Mouse (Mus musculus): ENCODE results near the gene Fignl1. TPM values are rescaled to one million over a fixed set of nuclear protein-coding genes. Genes with fewer than 3 reads are reported as not detected.

Fignl1 gene
- total and polyA plus RNA-seq, 3 experiments = 34.2 to 59.9 (median 51.2) TPM

GRCm38 (mm10) chr11:11840746-11841145 lies 32.0 kb upstream of the Fignl1 start:
- DNase-seq (ENCODE audit: low read depth, low spot score) = no peak
- H3K9ac ChIP-seq (ENCODE audit: control insufficient read depth, low read depth, low read length, poor library complexity, severe bottlenecking) = no peak overlapping the region
- no peak overlapping the region for H3K27ac ChIP-seq (ENCODE audit: control insufficient read depth, low read depth, low read length)
- peaks cover 4 to 8% of the 10 kb centered on the region in 2 experiments for H3K27me3 ChIP-seq (ENCODE audit: control insufficient read depth in 1 of 2, insufficient read depth in 2 of 2, low read length in 2 of 2)
- H3K79me2 ChIP-seq (ENCODE audit: control insufficient read depth, insufficient read depth, low read length, poor library complexity) = no peaks in the 10 kb centered on the region
- no peak for TF ChIP-seq MYB (IDR thresholded peaks at IDR 0.05; ENCODE audit: low read depth, low read length)
- no peak for TF ChIP-seq SIN3A (IDR thresholded peaks at IDR 0.05; ENCODE audit: low read length)
- TF ChIP-seq ZMIZ1 (IDR thresholded peaks at IDR 0.05; ENCODE audit: low read depth, low read length) = no peak
- TF ChIP-seq ZNF384 (IDR thresholded peaks at IDR 0.05; ENCODE audit: low read depth, low read length) = no peak
- no peak for TF ChIP-seq MYC (IDR thresholded peaks at IDR 0.05; ENCODE audit: low read depth, low read length)
- TF ChIP-seq NRF1 (IDR thresholded peaks at IDR 0.05; ENCODE audit: insufficient read depth, low read depth, low read length, poor library complexity, severe bottlenecking) = no peak
- no peak for TF ChIP-seq MAFK (IDR thresholded peaks at IDR 0.05; ENCODE audit: borderline replicate concordance, low read depth, low read length)
- TF ChIP-seq USF1 (IDR thresholded peaks at IDR 0.05; ENCODE audit: low read depth, low read length) = no peak
- TF ChIP-seq HCFC1 (IDR thresholded peaks at IDR 0.05; ENCODE audit: low read depth, low read length) = no peak
- no peak for TF ChIP-seq RCOR1 (IDR thresholded peaks at IDR 0.05; ENCODE audit: low read depth, low read length)
- TF ChIP-seq ZKSCAN1 (IDR thresholded peaks at IDR 0.05; ENCODE audit: low read depth, low read length) = no peak
- TF ChIP-seq TCF12 (IDR thresholded peaks at IDR 0.05; ENCODE audit: low read depth, low read length) = no peak
- no peak for TF ChIP-seq TBP (IDR thresholded peaks at IDR 0.05; ENCODE audit: low read depth, low read length)
- TF ChIP-seq JUND (IDR thresholded peaks at IDR 0.05; ENCODE audit: low read depth, low read length) = no peak
- TF ChIP-seq CHD2 (IDR thresholded peaks at IDR 0.05; ENCODE audit: low read length) = no peak
- TF ChIP-seq TAL1 (IDR thresholded peaks at IDR 0.05; ENCODE audit: low read length) = no peak
- TF ChIP-seq GATA1 (IDR thresholded peaks at IDR 0.05; ENCODE audit: low read depth, low read length) = no peak
- peaks cover 16 to 24% of the 10 kb centered on the region in 2 experiments for H3K4me1 ChIP-seq (ENCODE audit: control insufficient read depth in 1 of 2, insufficient read depth in 2 of 2, low read length in 2 of 2)
- no peaks in the 10 kb centered on the region for H3K9me3 ChIP-seq (replicated peaks; ENCODE audit: insufficient read depth, low read length)
- H3K36me3 ChIP-seq (ENCODE audit: control insufficient read depth in 1 of 2, insufficient read depth in 2 of 2, low read length in 2 of 2) = peaks cover 0 to 33% of the 10 kb centered on the region in 2 experiments; a peak in 2 of 4 replicates
- no peak overlapping the region for H3K4me3 ChIP-seq (ENCODE audit: control insufficient read depth in 1 of 2, insufficient read depth in 1 of 2, low read depth in 2 of 2, low read length in 2 of 2)

- Histone ChIP-seq H3K9me3 (replicated peaks; ENCODE audit: insufficient read depth, low read length) (no peaks in the 10 kb centered on the region), H3K4me3 (ENCODE audit: control insufficient read depth in 1 of 2, insufficient read depth in 1 of 2, low read depth in 2 of 2, low read length in 2 of 2) (no peak overlapping the region), H3K27me3 (ENCODE audit: control insufficient read depth in 1 of 2, insufficient read depth in 2 of 2, low read length in 2 of 2) (peaks cover 1 to 8% of the 10 kb centered on the region in 2 experiments), H3K36me3 (ENCODE audit: control insufficient read depth in 1 of 2, insufficient read depth in 2 of 2, low read length in 2 of 2) (peaks cover 0 to 40% of the 10 kb centered on the region in 2 experiments; a peak in 2 of 4 replicates), H3K79me2 (ENCODE audit: control insufficient read depth, insufficient read depth, low read length, poor library complexity) (no peaks in the 10 kb centered on the region), H3K4me1 (ENCODE audit: control insufficient read depth in 1 of 2, insufficient read depth in 2 of 2, low read length in 2 of 2) (peaks cover 18 to 28% of the 10 kb centered on the region in 2 experiments), H3K27ac (ENCODE audit: control insufficient read depth, low read depth, low read length) (no peak overlapping the region), H3K9ac (ENCODE audit: control insufficient read depth, low read depth, low read length, poor library complexity, severe bottlenecking) (no peak overlapping the region)
- TF ChIP-seq CHD2 (IDR thresholded peaks at IDR 0.05; ENCODE audit: low read length) = no peak
- TF ChIP-seq CHD1 (IDR thresholded peaks at IDR 0.05; ENCODE audit: low read depth, low read length) = no peak
- TF ChIP-seq RCOR1 (IDR thresholded peaks at IDR 0.05; ENCODE audit: low read depth, low read length) = no peak
- TF ChIP-seq JUND (IDR thresholded peaks at IDR 0.05; ENCODE audit: low read depth, low read length) = no peak
- TF ChIP-seq USF1 (IDR thresholded peaks at IDR 0.05; ENCODE audit: low read depth, low read length) = no peak
- no peak for TF ChIP-seq MYB (IDR thresholded peaks at IDR 0.05; ENCODE audit: low read depth, low read length)
- no peak for TF ChIP-seq BHLHE40 (IDR thresholded peaks at IDR 0.05; ENCODE audit: borderline replicate concordance, low read depth, low read length)
- no peak for TF ChIP-seq ZC3H11A (IDR thresholded peaks at IDR 0.05; ENCODE audit: low read depth, low read length)
- TF ChIP-seq MEF2A (IDR thresholded peaks at IDR 0.05; ENCODE audit: extremely low read depth, insufficient replicate concordance, low read depth, low read length, poor library complexity, severe bottlenecking) = no peak
- no peak for TF ChIP-seq TBP (IDR thresholded peaks at IDR 0.05; ENCODE audit: low read depth, low read length)
- no peak for TF ChIP-seq TAL1 (IDR thresholded peaks at IDR 0.05; ENCODE audit: low read length)
- TF ChIP-seq GATA1 (IDR thresholded peaks at IDR 0.05; ENCODE audit: low read depth, low read length) = no peak
- no peak for DNase-seq (ENCODE audit: low read depth, low spot score)
Observed at GRCm38 (mm10) chr11:11839874-11840273, 31.1 kb upstream of the Fignl1 start.
